In genomic region chr10:127196392-127196791, GRCm38 (mm10) we compare ENCODE assay signal across 7 mouse cellular contexts. TPM values are rescaled to one million over a fixed set of nuclear protein-coding genes. Genes with fewer than 3 reads are reported as not detected.
A peak's percentile ranks its signal among the peaks of the same experiment; 100 is the strongest.
DNase-seq lines count a peak whose midpoint lies in the region; ATAC-seq and TF ChIP-seq lines count a peak whose summit lies in the region.

No protein-coding gene starts in this region.

- H3K4me1 ChIP-seq in forebrain, postnatal 0 days (ENCODE audit: insufficient read depth) = no peaks in the 10 kb centered on the region; the same call in 1 of the 2 replicates
- peaks cover 55% of the 10 kb centered on the region for H3K4me1 ChIP-seq in midbrain, embryonic 10.5 days

- DNase-seq in adipocyte (ENCODE audit: low spot score) = peak; percentile 83
- DNase-seq in cerebellum, adult 18-20 months = peak; percentile 53 to 68
- DNase-seq in forebrain, postnatal 0 days = peak; percentile 64
- peak; percentile 77 for DNase-seq in heart, postnatal 4 days
- peak; percentile 67 to 74 for DNase-seq in left cerebral cortex, postnatal 36 days (ENCODE audit: low spot score in 2 of 2)
- DNase-seq in midbrain, embryonic 10.5 days (ENCODE audit: low spot score) = peak; percentile 52
- peak; percentile 79 for DNase-seq in yolk sac, embryonic 10.5 days (ENCODE audit: low spot score)

- H3K27ac ChIP-seq in forebrain, postnatal 0 days (ENCODE audit: low read depth, low read length) = peak overlapping the region; percentile 87
- peak overlapping the region; percentile 98 for H3K27ac ChIP-seq in midbrain, embryonic 10.5 days (replicated peaks)

- peak overlapping the region; percentile 88 for H3K4me3 ChIP-seq in forebrain, postnatal 0 days (ENCODE audit: low read depth, low read length)
- H3K4me3 ChIP-seq in midbrain, embryonic 10.5 days = peak overlapping the region; percentile 97

- peak overlapping the region; percentile 97; the same call in 1 of the 2 replicates for H3K9ac ChIP-seq in forebrain, postnatal 0 days

- H3K27me3 ChIP-seq in forebrain, postnatal 0 days (ENCODE audit: insufficient read depth, low read length) = no peaks in the 10 kb centered on the region
- H3K27me3 ChIP-seq in midbrain, embryonic 10.5 days (ENCODE audit: low read depth, poor library complexity, severe bottlenecking) = 0 out of 2 replicates have a peak, but pooled peaks cover 2% of the 10 kb centered on the region

- H3K4me2 ChIP-seq in forebrain, postnatal 0 days (ENCODE audit: low read depth) = peak overlapping the region; percentile 94

- intact Hi-C loops in left cerebral cortex, postnatal 36 days (cut with DNase I) = no loop called here

- peak; percentile 67 for ATAC-seq in forebrain, postnatal 0 days

- peaks cover 51% of the 10 kb centered on the region for H3K36me3 ChIP-seq in forebrain, postnatal 0 days (ENCODE audit: insufficient read depth)
- peaks cover 62% of the 10 kb centered on the region for H3K36me3 ChIP-seq in midbrain, embryonic 10.5 days

- no peak for TF ChIP-seq CTCF in forebrain, postnatal 0 days (IDR thresholded peaks at IDR 0.05; ENCODE audit: low read depth)

- no peaks in the 10 kb centered on the region for H3K9me3 ChIP-seq in forebrain, postnatal 0 days (ENCODE audit: low read length)
- no peaks in the 10 kb centered on the region for H3K9me3 ChIP-seq in midbrain, embryonic 10.5 days (replicated peaks)

- 3% methylated on average over 5 of the region's 5 CpGs for WGBS in forebrain, postnatal 0 days
- 9% methylated on average over 5 of the region's 5 CpGs for whole genome bisulfite sequencing in midbrain, embryonic 10.5 days

RNA-seq across cellular contexts. Expression of gene Dtx3, which starts 0.9 kb away (rescaled TPM):
- 198 and 245 TPM in 2 replicates for total RNA-seq in forebrain, postnatal 0 days (2014; rRNA removed)
- 175 and 178 TPM in 2 replicates for polyA plus RNA-seq in forebrain, postnatal 0 days (2015; fragmentation: Nextera tagmentation; extraction: Ambion mirVana)
- total RNA-seq in heart, postnatal 4 days (2021) = 10 to 100 TPM; 50.0 to 53.8 TPM
- total RNA-seq in left cerebral cortex, postnatal 36 days (2021) = 100 to 1,000 TPM; 195 to 221 TPM
- 119 and 142 TPM in 2 replicates for polyA plus RNA-seq in midbrain, embryonic 10.5 days (2016; fragmentation: Nextera tagmentation; extraction: Ambion mirVana)

RNA-seq across cellular contexts. Expression of gene Arhgef25, which starts 6.5 kb away (rescaled TPM):
- 45.4 and 61.3 TPM in 2 replicates for total RNA-seq in forebrain, postnatal 0 days (2014; rRNA removed)
- polyA plus RNA-seq in forebrain, postnatal 0 days (2015; fragmentation: Nextera tagmentation; extraction: Ambion mirVana) = 14.8 and 16.9 TPM in 2 replicates
- 10 to 100 TPM; 19.9 to 21.0 TPM for total RNA-seq in heart, postnatal 4 days (2021)
- 100 to 1,000 TPM; 173 to 176 TPM for total RNA-seq in left cerebral cortex, postnatal 36 days (2021)
- 24.8 and 28.7 TPM in 2 replicates for polyA plus RNA-seq in midbrain, embryonic 10.5 days (2016; fragmentation: Nextera tagmentation; extraction: Ambion mirVana)

RNA-seq across cellular contexts. Expression of gene Pip4k2c, which starts 15.0 kb away (rescaled TPM):
- 21.5 and 23.3 TPM in 2 replicates for total RNA-seq in forebrain, postnatal 0 days (2014; rRNA removed)
- polyA plus RNA-seq in forebrain, postnatal 0 days (2015; fragmentation: Nextera tagmentation; extraction: Ambion mirVana) = 17.8 and 20.1 TPM in 2 replicates
- 10 to 100 TPM; 25.7 to 26.6 TPM for total RNA-seq in heart, postnatal 4 days (2021)
- 100 to 1,000 TPM in 1 of 2 experiments, 10 to 100 TPM in 1; 94.6 to 106 TPM for total RNA-seq in left cerebral cortex, postnatal 36 days (2021)
- polyA plus RNA-seq in midbrain, embryonic 10.5 days (2016; fragmentation: Nextera tagmentation; extraction: Ambion mirVana) = 16.5 and 18.1 TPM in 2 replicates

RNA-seq across cellular contexts. Expression of gene Slc26a10, which starts 15.9 kb away (rescaled TPM):
- 0.10 TPM in 1 of 2 replicates, not detected in the other for total RNA-seq in forebrain, postnatal 0 days (2014; rRNA removed)
- 0.80 and 1.1 TPM in 2 replicates for polyA plus RNA-seq in forebrain, postnatal 0 days (2015; fragmentation: Nextera tagmentation; extraction: Ambion mirVana)
- 10 to 100 TPM; 25.7 to 31.8 TPM for total RNA-seq in heart, postnatal 4 days (2021)
- total RNA-seq in left cerebral cortex, postnatal 36 days (2021) = 1 to 10 TPM; 1.8 to 4.4 TPM
- polyA plus RNA-seq in midbrain, embryonic 10.5 days (2016; fragmentation: Nextera tagmentation; extraction: Ambion mirVana) = 0.87 and 1.4 TPM in 2 replicates

RNA-seq across cellular contexts. Expression of gene B4galnt1, which starts 31.4 kb away (rescaled TPM):
- 87.9 and 94.4 TPM in 2 replicates for total RNA-seq in forebrain, postnatal 0 days (2014; rRNA removed)
- polyA plus RNA-seq in forebrain, postnatal 0 days (2015; fragmentation: Nextera tagmentation; extraction: Ambion mirVana) = 87.3 and 87.8 TPM in 2 replicates
- 1 to 10 TPM; 2.2 to 2.7 TPM for total RNA-seq in heart, postnatal 4 days (2021)
- 100 to 1,000 TPM; 116 to 122 TPM for total RNA-seq in left cerebral cortex, postnatal 36 days (2021)
- 4.9 and 6.1 TPM in 2 replicates for polyA plus RNA-seq in midbrain, embryonic 10.5 days (2016; fragmentation: Nextera tagmentation; extraction: Ambion mirVana)

Comparison
In these comparisons a context has a peak if more than half of its experiments do, and no peak if none do; other contexts are left out.
1. Peak in every context shown above with its lines: DNase-seq, ATAC-seq, H3K4me3 ChIP-seq and H3K27ac ChIP-seq.